Mouse (Mus musculus): ENCODE measurements at regions not wholly inside any gene's neighbourhood (a gene's known extent, or its start where the extent isn't known, plus 50 kb on each side); places are given as distances from the start of the nearest gene placed in this dataset.
"Not testable (repeated sequence)": the region's sequence is repeated elsewhere in the genome, so short reads cannot be mapped to it uniquely, and the experiment has no call there.

- Histone ChIP-seq H3K4me1 (no peaks in the 10 kb centered on the region), H3K9ac (no peak overlapping the region), H3K4me3 (no peak overlapping the region), H3K36me3 (no peaks in the 10 kb centered on the region), H3K9me3 (peaks cover 4% of the 10 kb centered on the region), H3K4me2 (replicated peaks) (no peak overlapping the region), H3K27ac (no peak overlapping the region), H3K27me3 (0 out of 2 replicates have a peak, but pooled peaks cover 13% of the 10 kb centered on the region)
- 75% methylated on average over 11 of the region's 11 CpGs for WGBS
- no peak for ATAC-seq (ENCODE audit: low FRiP score, low read depth)
Observed at GRCm38 (mm10) chr13:52279281-52279969, 251.7 kb downstream of the Diras2 start.

- Histone ChIP-seq H3K4me1 (no peaks in the 10 kb centered on the region), H3K4me2 (replicated peaks) (no peak overlapping the region), H3K4me3 (no peak overlapping the region), H3K9me3 (peaks cover 4% of the 10 kb centered on the region), H3K9ac (no peak overlapping the region), H3K36me3 (no peaks in the 10 kb centered on the region), H3K27ac (no peak overlapping the region), H3K27me3 (0 out of 2 replicates have a peak, but pooled peaks cover 11% of the 10 kb centered on the region)
- 86% methylated on average over 5 of the region's 5 CpGs for WGBS
- no peak for ATAC-seq (ENCODE audit: low FRiP score, low read depth)
Observed at GRCm38 (mm10) chr13:52279970-52280348, 251.1 kb downstream of the Diras2 start.

GRCm38 (mm10) chr13:52281271-52281670, 249.8 kb downstream of the Diras2 start:
- Histone ChIP-seq H3K27ac (no peak overlapping the region), H3K9ac (no peak overlapping the region), H3K4me1 (no peaks in the 10 kb centered on the region), H3K9me3 (peaks cover 4% of the 10 kb centered on the region), H3K27me3 (0 out of 2 replicates have a peak, but pooled peaks cover 5% of the 10 kb centered on the region), H3K4me3 (no peak overlapping the region), H3K36me3 (no peaks in the 10 kb centered on the region), H3K4me2 (replicated peaks) (no peak overlapping the region)
- WGBS, result 72% methylated on average over 2 of the region's 2 CpGs
- no peak for ATAC-seq (ENCODE audit: low FRiP score, low read depth)

GRCm38 (mm10) chr13:52282500-52282899, 248.6 kb downstream of the Diras2 start:
- ATAC-seq (ENCODE audit: low FRiP score, low read depth), result no peak
- Histone ChIP-seq H3K9ac (no peak overlapping the region), H3K27me3 (no peaks in the 10 kb centered on the region), H3K27ac (no peak overlapping the region), H3K4me3 (no peak overlapping the region), H3K4me1 (no peaks in the 10 kb centered on the region), H3K36me3 (no peaks in the 10 kb centered on the region), H3K4me2 (replicated peaks) (no peak overlapping the region), H3K9me3 (peaks cover 4% of the 10 kb centered on the region)
- WGBS, result 76% methylated on average over 12 of the region's 13 CpGs

GRCm38 (mm10) chr13:52283456-52283855, 247.6 kb downstream of the Diras2 start:
- ATAC-seq (ENCODE audit: low FRiP score, low read depth), result no peak
- H3K4me3 ChIP-seq, result no peak overlapping the region
- H3K4me1 ChIP-seq, result 0 out of 2 replicates have a peak, but pooled peaks cover 2% of the 10 kb centered on the region
- H3K9me3 ChIP-seq, result peaks cover 4% of the 10 kb centered on the region
- no peak overlapping the region for H3K4me2 ChIP-seq (replicated peaks)
- no peak overlapping the region for H3K9ac ChIP-seq
- no peaks in the 10 kb centered on the region for H3K36me3 ChIP-seq
- no peak overlapping the region for H3K27ac ChIP-seq
- no peaks in the 10 kb centered on the region for H3K27me3 ChIP-seq
- 88% methylated on average over 11 of the region's 11 CpGs for WGBS

- ATAC-seq (ENCODE audit: low FRiP score, low read depth), result no peak
- Histone ChIP-seq H3K27ac (no peak overlapping the region), H3K9ac (no peak overlapping the region), H3K36me3 (no peaks in the 10 kb centered on the region), H3K4me1 (0 out of 2 replicates have a peak, but pooled peaks cover 4% of the 10 kb centered on the region), H3K4me2 (replicated peaks) (no peak overlapping the region), H3K9me3 (peaks cover 4% of the 10 kb centered on the region), H3K27me3 (no peaks in the 10 kb centered on the region), H3K4me3 (no peak overlapping the region)
- WGBS, result 84% methylated on average over 12 of the region's 12 CpGs
Observed at GRCm38 (mm10) chr13:52284026-52284801, 246.9 kb downstream of the Diras2 start.

- H3K4me3 ChIP-seq, result no peak overlapping the region
- no peak overlapping the region for H3K4me2 ChIP-seq (replicated peaks)
- no peak overlapping the region for H3K9ac ChIP-seq
- WGBS, result 45% methylated on average over 6 of the region's 6 CpGs
- H3K4me1 ChIP-seq, result 0 out of 2 replicates have a peak, but pooled peaks cover 4% of the 10 kb centered on the region
- H3K27me3 ChIP-seq, result no peaks in the 10 kb centered on the region
- no peak overlapping the region for H3K27ac ChIP-seq
- no peaks in the 10 kb centered on the region for H3K9me3 ChIP-seq
- ATAC-seq (ENCODE audit: low FRiP score, low read depth), result no peak
- no peaks in the 10 kb centered on the region for H3K36me3 ChIP-seq
Observed at GRCm38 (mm10) chr13:52288400-52288799, 242.7 kb downstream of the Diras2 start.

- no peaks in the 10 kb centered on the region for H3K27me3 ChIP-seq
- H3K4me1 ChIP-seq, result no peaks in the 10 kb centered on the region
- H3K4me2 ChIP-seq (replicated peaks), result no peak overlapping the region
- no peak for ATAC-seq (ENCODE audit: low FRiP score, low read depth)
- no peak overlapping the region for H3K4me3 ChIP-seq
- no peak overlapping the region for H3K9ac ChIP-seq
- no peak overlapping the region for H3K27ac ChIP-seq
- WGBS, result 92% methylated on average over 15 of the region's 15 CpGs
- H3K9me3 ChIP-seq, result no peaks in the 10 kb centered on the region
- no peaks in the 10 kb centered on the region for H3K36me3 ChIP-seq
Observed at GRCm38 (mm10) chr13:52295847-52296246, 235.2 kb downstream of the Diras2 start.

GRCm38 (mm10) chr13:52296541-52297276, 234.4 kb downstream of the Diras2 start:
- no peak overlapping the region for H3K27ac ChIP-seq
- no peaks in the 10 kb centered on the region for H3K9me3 ChIP-seq
- H3K27me3 ChIP-seq, result no peaks in the 10 kb centered on the region
- H3K4me2 ChIP-seq (replicated peaks), result no peak overlapping the region
- no peaks in the 10 kb centered on the region for H3K36me3 ChIP-seq
- ATAC-seq (ENCODE audit: low FRiP score, low read depth), result no peak
- H3K9ac ChIP-seq, result no peak overlapping the region
- 77% methylated on average over 9 of the region's 9 CpGs for WGBS
- H3K4me1 ChIP-seq, result no peaks in the 10 kb centered on the region
- no peak overlapping the region for H3K4me3 ChIP-seq

- WGBS, result 89% methylated on average over 7 of the region's 7 CpGs
- H3K4me1 ChIP-seq, result no peaks in the 10 kb centered on the region
- no peak overlapping the region for H3K27ac ChIP-seq
- H3K36me3 ChIP-seq, result no peaks in the 10 kb centered on the region
- H3K4me2 ChIP-seq (replicated peaks), result no peak overlapping the region
- no peaks in the 10 kb centered on the region for H3K9me3 ChIP-seq
- H3K27me3 ChIP-seq, result no peaks in the 10 kb centered on the region
- no peak overlapping the region for H3K9ac ChIP-seq
- no peak for ATAC-seq (ENCODE audit: low FRiP score, low read depth)
- H3K4me3 ChIP-seq, result no peak overlapping the region
Observed at GRCm38 (mm10) chr13:52297277-52297623, 233.8 kb downstream of the Diras2 start.

GRCm38 (mm10) chr13:52298362-52298761, 232.7 kb downstream of the Diras2 start:
- ATAC-seq (ENCODE audit: low FRiP score, low read depth), result no peak
- WGBS, result 77% methylated on average over 5 of the region's 5 CpGs
- H3K36me3 ChIP-seq, result no peaks in the 10 kb centered on the region

GRCm38 (mm10) chr13:52305328-52305727, 225.8 kb downstream of the Diras2 start:
- H3K4me3 ChIP-seq; ATAC-seq (ENCODE audit: low FRiP score, low read depth); H3K27ac ChIP-seq; H3K4me1 ChIP-seq; H3K4me2 ChIP-seq (replicated peaks); H3K9ac ChIP-seq; H3K9me3 ChIP-seq; H3K36me3 ChIP-seq; H3K27me3 ChIP-seq: not testable (repeated sequence)

More at GRCm38 (mm10) chr13:52298362-52298761, 232.7 kb downstream of the Diras2 start:
- Histone ChIP-seq H3K4me3 (no peak overlapping the region), H3K9me3 (no peaks in the 10 kb centered on the region), H3K4me1 (no peaks in the 10 kb centered on the region), H3K4me2 (replicated peaks) (no peak overlapping the region), H3K27me3 (no peaks in the 10 kb centered on the region), H3K27ac (no peak overlapping the region), H3K9ac (no peak overlapping the region)
